Mouse (Mus musculus) cerebellum, adult 11-12 months (tissue): ENCODE measurements at regions not wholly inside any gene's neighbourhood (a gene's known extent, or its start where the extent isn't known, plus 50 kb on each side); places are given as distances from the start of the nearest gene placed in this dataset.

ENCODE experiments used
- DNase-seq: peaks from one replicate; pipeline ENCODE4 v3.0.0; 2022

DNA sequence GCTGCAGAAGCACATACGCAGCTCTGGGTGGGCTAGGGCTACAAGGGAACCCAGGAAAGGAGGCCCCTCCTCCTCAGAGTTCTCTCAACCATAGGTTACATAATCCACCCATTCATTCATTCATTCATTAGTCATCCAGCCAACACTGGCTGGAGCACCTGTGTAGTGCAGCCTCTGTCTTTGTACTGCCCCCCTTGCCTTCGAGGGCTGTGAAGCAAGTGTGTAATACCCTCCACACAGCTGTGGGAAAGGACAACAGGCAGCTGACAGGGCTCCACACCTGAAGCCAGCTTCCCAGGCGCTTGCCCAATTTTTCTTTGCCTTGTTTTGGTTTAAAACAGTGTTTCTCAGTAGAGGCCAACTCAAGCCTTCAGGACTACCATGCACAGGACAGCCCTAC, 285.0 kb upstream of the Runx1 start:
- DNase-seq = no peak

- no peak for DNase-seq
These were observed 284.5 kb upstream of the Runx1 start for GRCm38 (mm10) chr16:93110451-93110850.

GRCm38 (mm10) chr16:93109683-93110407, 283.9 kb upstream of the Runx1 start:
- DNase-seq = no peak

GRCm38 (mm10) chr16:93107524-93107845, 281.5 kb upstream of the Runx1 start:
- no peak for DNase-seq

DNA sequence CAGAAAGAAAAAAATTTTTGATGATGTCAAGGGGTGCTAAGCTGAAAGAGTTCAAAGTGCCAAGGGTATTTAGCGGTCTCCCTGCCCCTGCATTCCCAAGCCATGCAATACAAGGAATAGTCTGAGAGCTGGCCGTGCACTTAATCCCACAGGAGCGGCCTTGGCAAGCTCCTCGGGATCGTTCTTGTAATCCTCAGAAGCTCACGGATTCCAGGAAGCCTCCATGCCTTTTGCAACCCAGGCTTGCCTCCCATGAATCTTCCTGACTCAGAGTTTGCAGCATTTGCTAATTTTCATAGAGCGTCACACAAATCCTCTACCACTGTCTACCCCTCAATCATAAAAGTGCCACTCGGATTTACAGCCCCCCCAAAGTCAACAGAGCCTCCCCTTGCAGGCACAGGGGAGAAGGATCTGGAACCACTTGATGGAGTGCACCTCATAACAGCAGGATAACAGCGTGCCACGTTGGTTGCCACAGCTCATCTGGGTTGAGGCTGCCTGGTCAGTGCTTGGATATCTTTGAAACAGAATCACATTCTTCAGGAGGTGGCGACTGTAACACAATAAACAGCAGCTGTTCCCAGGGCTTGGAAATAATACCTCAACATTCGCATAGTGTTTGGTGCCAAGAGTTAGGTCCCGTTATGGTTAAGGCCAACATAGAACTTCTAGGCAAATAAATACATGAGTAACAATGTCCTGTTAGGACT, 281.0 kb upstream of the Runx1 start:
- no peak for DNase-seq

DNA sequence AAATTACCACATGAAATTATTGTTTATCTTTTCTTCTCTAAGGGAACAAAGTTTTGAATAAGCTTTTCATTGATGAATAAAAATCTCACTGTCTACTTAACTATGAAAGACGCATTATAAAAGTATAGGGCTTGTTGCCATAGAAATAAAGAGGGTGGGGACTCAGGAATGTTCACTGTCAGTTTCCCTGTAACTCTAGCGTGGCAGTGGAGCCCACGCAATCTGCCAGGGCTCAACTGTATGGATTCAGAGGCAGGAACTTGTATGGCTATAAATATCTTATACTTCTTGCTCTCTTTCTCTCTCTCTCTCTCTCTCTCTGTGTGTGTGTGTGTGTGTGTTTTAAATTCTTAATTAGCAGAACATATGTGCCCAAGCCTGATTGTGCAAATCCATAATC, 276.2 kb upstream of the Runx1 start:
- DNase-seq = no peak

- no peak for DNase-seq
These were observed 272.1 kb upstream of the Runx1 start for GRCm38 (mm10) chr16:93098057-93098456.

DNA sequence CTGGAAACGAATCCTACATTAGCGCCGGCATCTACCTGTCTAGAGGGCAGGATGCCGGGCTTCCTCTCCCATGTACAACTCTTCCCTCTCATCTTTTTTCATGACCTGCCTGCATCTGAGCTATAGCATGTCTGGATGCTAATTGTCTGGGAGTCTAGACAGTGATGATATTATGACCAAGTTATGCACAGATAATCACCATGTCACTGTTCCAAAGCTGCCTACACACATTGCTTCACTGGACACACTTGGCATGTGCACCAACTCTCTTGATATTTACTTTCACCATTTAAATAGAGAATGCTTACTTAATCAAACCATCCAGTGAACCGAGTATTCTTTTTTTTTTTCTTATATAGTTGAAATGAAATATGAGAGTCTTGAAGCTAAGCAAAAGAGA, 270.2 kb upstream of the Runx1 start:
- DNase-seq = no peak

DNA sequence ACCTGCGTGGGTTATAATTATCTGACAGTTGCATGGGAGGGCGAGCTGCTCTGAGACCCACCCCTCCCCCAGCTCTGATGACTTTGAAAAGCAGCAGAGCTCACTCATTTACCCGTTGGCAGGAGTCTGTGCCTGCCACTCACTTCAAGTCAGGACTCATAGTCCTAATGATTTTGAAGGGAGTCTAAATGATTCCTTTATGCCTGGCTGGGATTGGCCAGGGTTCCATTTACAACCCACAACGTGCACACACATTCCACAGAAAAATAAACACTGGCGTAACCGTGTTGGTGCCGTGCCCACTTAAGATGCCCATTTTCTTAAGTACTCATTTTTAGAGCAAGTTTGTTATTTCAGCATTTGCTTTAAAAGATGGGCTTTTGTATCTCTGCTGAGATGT, 266.8 kb upstream of the Runx1 start:
- DNase-seq = no peak

DNA sequence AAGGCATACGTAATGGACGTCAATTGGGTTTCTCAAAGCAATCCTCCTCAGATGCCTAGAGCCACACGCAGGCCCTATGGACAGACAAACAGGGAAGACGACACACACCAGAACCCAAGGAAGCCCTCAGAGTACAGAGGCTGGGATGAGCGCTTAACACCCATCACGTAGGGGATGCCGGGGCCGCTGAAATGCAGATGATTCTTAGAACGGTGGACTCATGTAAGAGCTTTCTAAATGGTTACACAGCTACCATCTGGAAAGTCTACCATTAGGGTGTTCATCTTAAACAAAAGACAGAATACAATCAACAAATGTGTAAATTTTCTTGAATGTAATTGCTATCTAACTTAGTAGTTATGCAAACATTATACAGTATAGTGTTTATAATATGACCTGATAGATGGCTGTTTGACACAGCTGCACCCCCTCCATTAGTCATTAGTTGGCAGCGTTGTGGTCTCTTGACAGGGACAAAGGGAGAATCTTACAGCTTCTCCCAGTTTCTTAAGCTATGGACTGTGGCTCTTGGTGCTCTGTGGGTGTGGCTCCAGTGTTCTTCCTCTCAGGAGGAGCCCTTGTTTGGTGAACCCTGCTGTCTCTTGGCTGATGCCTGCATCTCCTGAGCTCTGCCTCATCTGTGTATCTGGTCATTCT, 259.4 kb upstream of the Runx1 start:
- no peak for DNase-seq

DNA sequence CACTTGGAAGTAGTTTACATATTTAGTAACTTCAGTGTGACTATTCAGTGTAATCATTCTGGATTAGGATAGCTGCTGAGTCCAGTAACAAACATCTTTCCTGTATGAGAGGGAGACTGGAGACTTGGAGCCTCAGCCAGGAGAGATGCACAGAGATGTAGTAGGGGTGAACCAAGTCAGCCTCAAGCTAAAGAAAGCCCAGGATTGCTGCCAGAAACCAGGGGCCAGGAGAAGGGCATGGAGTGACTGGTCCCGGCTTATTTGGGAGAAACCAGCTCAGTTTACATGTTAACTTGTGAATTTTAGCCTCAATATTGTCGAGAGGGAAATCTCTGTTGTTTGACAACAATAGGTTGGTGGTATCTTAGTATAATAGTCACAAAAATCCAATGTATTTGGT, 257.8 kb upstream of the Runx1 start:
- no peak for DNase-seq

- DNase-seq = no peak
These were observed 257.2 kb upstream of the Runx1 start for GRCm38 (mm10) chr16:93083142-93083541.

GRCm38 (mm10) chr16:93081533-93081932, 255.6 kb upstream of the Runx1 start:
- DNase-seq = no peak

GRCm38 (mm10) chr16:93079660-93080390, 253.9 kb upstream of the Runx1 start:
- no peak for DNase-seq

- no peak for DNase-seq
These were observed 253.0 kb upstream of the Runx1 start for GRCm38 (mm10) chr16:93078909-93079308.

- no peak for DNase-seq
These were observed 249.5 kb upstream of the Runx1 start for GRCm38 (mm10) chr16:93075488-93075887.

GRCm38 (mm10) chr16:93072156-93072555, 246.2 kb upstream of the Runx1 start:
- no peak for DNase-seq

DNA sequence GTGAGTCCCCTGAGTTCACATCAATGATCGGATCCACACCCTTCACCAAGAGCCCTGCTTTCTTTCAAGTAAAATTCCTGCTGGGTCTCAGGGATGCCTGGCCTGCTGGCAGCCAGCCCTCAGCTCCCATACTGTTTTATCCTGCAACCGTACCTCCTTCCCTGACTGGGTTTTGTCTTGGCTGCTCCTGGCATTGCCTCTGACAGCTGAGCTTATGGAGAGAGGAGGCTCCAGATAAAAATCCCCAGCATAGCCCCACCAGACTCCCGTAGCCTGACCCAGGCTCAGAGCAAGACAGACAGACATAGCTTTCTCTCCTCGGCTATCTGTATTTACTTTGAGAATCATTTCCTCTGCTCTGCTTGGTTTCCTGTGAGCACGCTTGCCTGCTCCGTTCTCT, 245.8 kb upstream of the Runx1 start:
- no peak for DNase-seq

- no peak for DNase-seq
These were observed 240.9 kb upstream of the Runx1 start for GRCm38 (mm10) chr16:93066821-93067220.

DNA sequence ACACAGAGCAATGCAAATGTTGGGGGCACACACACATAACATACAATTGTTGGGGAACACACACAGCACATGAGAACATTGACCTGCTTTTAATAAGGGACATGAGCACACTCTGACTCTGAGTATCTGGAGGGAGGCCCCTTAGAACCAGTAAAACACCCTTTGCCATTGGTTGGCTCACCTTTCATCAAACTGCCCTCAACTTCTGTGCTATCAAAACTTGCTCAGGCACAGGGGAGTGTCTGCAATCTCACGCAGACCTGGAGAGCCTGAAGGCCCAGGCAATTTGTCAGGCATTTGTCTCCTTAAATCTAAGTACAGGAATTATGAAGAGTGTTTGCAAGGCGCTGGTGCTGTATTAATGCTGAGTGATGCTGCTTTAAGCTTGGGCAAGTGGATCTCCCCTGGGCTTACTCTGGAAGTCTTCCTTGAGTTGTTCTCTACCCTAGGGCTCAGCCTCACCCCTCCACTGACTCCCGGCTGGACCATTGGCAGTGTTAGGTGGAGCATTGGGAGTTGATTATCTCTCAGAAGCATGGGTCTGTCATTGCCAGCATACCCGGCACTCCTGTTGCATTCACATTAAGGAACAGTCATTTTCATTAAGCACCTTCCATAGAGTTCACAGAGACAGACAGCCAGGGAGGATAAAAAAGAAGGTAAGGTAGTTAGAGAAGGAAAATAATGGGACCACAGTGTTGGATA, 235.7 kb upstream of the Runx1 start:
- no peak for DNase-seq

DNA sequence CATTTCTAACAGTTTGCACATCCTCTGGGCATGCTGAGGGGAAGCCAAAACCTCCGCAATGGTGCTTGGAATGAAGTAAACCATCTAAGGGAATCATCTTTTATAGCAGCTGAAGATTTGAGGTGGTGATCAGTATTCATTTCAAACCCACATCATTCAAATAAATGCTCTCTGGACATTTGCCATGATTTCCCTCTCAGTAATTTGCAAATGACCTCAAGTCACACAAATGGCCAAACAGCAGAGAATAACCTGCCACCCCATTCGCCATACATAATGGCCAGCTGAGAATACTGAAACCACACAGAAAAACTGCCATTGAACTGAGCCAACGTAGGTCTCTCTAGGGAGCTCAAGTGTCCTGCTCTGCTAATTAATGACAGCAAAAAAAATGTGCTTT, 230.3 kb upstream of the Runx1 start:
- no peak for DNase-seq

- no peak for DNase-seq
These were observed 229.6 kb upstream of the Runx1 start for GRCm38 (mm10) chr16:93055545-93055944.

- no peak for DNase-seq
These were observed 225.3 kb upstream of the Runx1 start for GRCm38 (mm10) chr16:93051233-93051632.
